Mouse (Mus musculus) layer of hippocampus, adult 18-20 months (tissue): ENCODE measurements around the gene Olfr1415. TPM values are rescaled to one million over a fixed set of nuclear protein-coding genes. Genes with fewer than 3 reads are reported as not detected.
"Not testable (repeated sequence)": the region's sequence is repeated elsewhere in the genome, so short reads cannot be mapped to it uniquely, and the experiment has no call there.

Experiments used
- DNase-seq, 2 experiments: peaks; one replicate each; pipeline ENCODE4 v3.0.0; 2022; ENCODE audit warnings: low spot score in 2 of 2
- long read RNA-seq: library from polyadenylated mRNA; stranded (forward); transcript quantifications from one replicate; pipeline ENCODE4 v2.0.0, GENCODE M21; 2021
- total RNA-seq, 2 experiments: library from RNA; stranded (reverse); gene quantifications; 2 replicates each; pipeline ENCODE4 v1.2.3; 2021

Olfr1415 gene
- total RNA-seq: not detected
- long read RNA-seq: 0 reads

- no peak for DNase-seq
These were observed at the start of gene Olfr1415 for GRCm38 (mm10) chr1:92496001-92496400. Gene Olfr1415 (minus strand): TSS chr1:92496101.

GRCm38 (mm10) chr1:92539071-92539470, 43.2 kb upstream of the Olfr1415 start:
- no peak for DNase-seq

- DNase-seq: no peak
These were observed 41.1 kb upstream of the Olfr1415 start for GRCm38 (mm10) chr1:92536972-92537371.

GRCm38 (mm10) chr1:92523764-92524163, 27.9 kb upstream of the Olfr1415 start:
- DNase-seq: no peak

- DNase-seq: peak; percentile 25 to 61
These were observed 25.5 kb upstream of the Olfr1415 start for GRCm38 (mm10) chr1:92521376-92521775.

GRCm38 (mm10) chr1:92519046-92519445, 23.1 kb upstream of the Olfr1415 start:
- peak in 1 of 2 experiments; percentile 57 for DNase-seq

GRCm38 (mm10) chr1:92518561-92518960, 22.7 kb upstream of the Olfr1415 start, which contains the start of gene Olfr1414:
Gene Olfr1414 (minus strand): TSS chr1:92518661.
- DNase-seq: no peak

- no peak for DNase-seq
These were observed 19.5 kb upstream of the Olfr1415 start for GRCm38 (mm10) chr1:92515390-92515789.

GRCm38 (mm10) chr1:92511646-92512045, 15.7 kb upstream of the Olfr1415 start:
- DNase-seq: not testable (repeated sequence)

GRCm38 (mm10) chr1:92485013-92485412, 10.9 kb downstream of the Olfr1415 start, which contains the start of gene Olfr1416:
Gene Olfr1416 (minus strand): TSS chr1:92485113.
- DNase-seq: no peak

GRCm38 (mm10) chr1:92474066-92474578, 21.8 kb downstream of the Olfr1415 start:
- DNase-seq: peak in 1 of 2 experiments; percentile 13

- DNase-seq: peak; percentile 86 to 94
These were observed 22.5 kb downstream of the Olfr1415 start, which contains the start of gene Ndufa10 for GRCm38 (mm10) chr1:92473165-92474041. Gene Ndufa10 (minus strand): TSS chr1:92473860.

- no peak for DNase-seq
These were observed 27.0 kb downstream of the Olfr1415 start for GRCm38 (mm10) chr1:92468891-92469290.

- no peak for DNase-seq
These were observed 37.5 kb downstream of the Olfr1415 start for GRCm38 (mm10) chr1:92458416-92458815.

- no peak for DNase-seq
These were observed 38.1 kb downstream of the Olfr1415 start for GRCm38 (mm10) chr1:92457758-92458157.

GRCm38 (mm10) chr1:92453751-92454445, 42.0 kb downstream of the Olfr1415 start:
- DNase-seq: peak in 1 of 2 experiments; percentile 41

- no peak for DNase-seq
These were observed 47.6 kb downstream of the Olfr1415 start for GRCm38 (mm10) chr1:92448293-92448692.

GRCm38 (mm10) chr1:92441453-92442063, 54.3 kb downstream of the Olfr1415 start:
- DNase-seq: no peak

GRCm38 (mm10) chr1:92440066-92440750, 55.7 kb downstream of the Olfr1415 start:
- no peak for DNase-seq
